Mouse (Mus musculus): ENCODE measurements at regions not wholly inside any gene's neighbourhood (a gene's known extent, or its start where the extent isn't known, plus 50 kb on each side); places are given as distances from the start of the nearest gene placed in this dataset.
A peak's percentile ranks its signal among the peaks of the same experiment; 100 is the strongest.

GRCm38 (mm10) chr9:113430411-113430810 is 277.6 kb downstream of the Pdcd6ip start:
- Histone ChIP-seq H3K27me3 (ENCODE audit: insufficient read depth, low read length) (no peaks in the 10 kb centered on the region), H3K36me3 (ENCODE audit: insufficient read depth, low read length) (no peaks in the 10 kb centered on the region), H3K4me3 (replicated peaks; ENCODE audit: low read length) (no peak overlapping the region), H3K9me3 (ENCODE audit: low read length) (peaks cover 7% of the 10 kb centered on the region; the same call in 1 of the 2 replicates), H3K4me1 (replicated peaks; ENCODE audit: low read depth, low read length) (peaks cover 9% of the 10 kb centered on the region)
- TF ChIP-seq CTCF (conservative IDR thresholded peaks at IDR 0.05; ENCODE audit: low read length), result no peak
- TF ChIP-seq NANOG (IDR thresholded peaks at IDR 0.05; ENCODE audit: borderline replicate concordance, low read length), result no peak
- no peak for TF ChIP-seq POU5F1 (IDR thresholded peaks at IDR 0.05; ENCODE audit: borderline replicate concordance, low read length)

DNA sequence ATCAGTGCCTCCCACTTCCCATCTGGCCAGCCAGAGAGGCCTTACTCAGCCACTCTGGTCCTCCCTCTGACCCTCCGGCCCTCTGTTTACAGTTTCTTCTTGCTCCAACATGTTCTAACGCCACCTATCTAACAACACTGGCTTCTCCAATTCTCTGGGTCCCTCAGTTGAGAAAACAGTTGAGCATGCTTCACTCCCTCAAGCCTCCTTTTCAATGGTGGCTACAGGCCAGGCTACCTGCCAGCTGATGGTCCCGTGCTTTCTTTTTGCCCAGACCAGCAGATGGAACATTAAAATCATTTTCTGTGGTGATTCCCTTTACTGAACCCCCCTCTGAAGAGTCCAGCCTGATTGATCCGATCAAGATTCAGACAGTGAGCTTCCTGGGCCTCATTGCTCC is 280.8 kb downstream of the Pdcd6ip start:
- TF ChIP-seq NANOG (IDR thresholded peaks at IDR 0.05; ENCODE audit: borderline replicate concordance, low read length), result no peak
- TF ChIP-seq POU5F1 (IDR thresholded peaks at IDR 0.05; ENCODE audit: borderline replicate concordance, low read length), result no peak
- no peak for TF ChIP-seq CTCF (conservative IDR thresholded peaks at IDR 0.05; ENCODE audit: low read length)
- Histone ChIP-seq H3K36me3 (ENCODE audit: insufficient read depth, low read length) (no peaks in the 10 kb centered on the region), H3K9me3 (ENCODE audit: low read length) (peaks cover 7% of the 10 kb centered on the region; the same call in 1 of the 2 replicates), H3K27me3 (ENCODE audit: insufficient read depth, low read length) (no peaks in the 10 kb centered on the region), H3K4me1 (replicated peaks; ENCODE audit: low read depth, low read length) (peaks cover 11% of the 10 kb centered on the region), H3K4me3 (replicated peaks; ENCODE audit: low read length) (no peak overlapping the region)

DNA sequence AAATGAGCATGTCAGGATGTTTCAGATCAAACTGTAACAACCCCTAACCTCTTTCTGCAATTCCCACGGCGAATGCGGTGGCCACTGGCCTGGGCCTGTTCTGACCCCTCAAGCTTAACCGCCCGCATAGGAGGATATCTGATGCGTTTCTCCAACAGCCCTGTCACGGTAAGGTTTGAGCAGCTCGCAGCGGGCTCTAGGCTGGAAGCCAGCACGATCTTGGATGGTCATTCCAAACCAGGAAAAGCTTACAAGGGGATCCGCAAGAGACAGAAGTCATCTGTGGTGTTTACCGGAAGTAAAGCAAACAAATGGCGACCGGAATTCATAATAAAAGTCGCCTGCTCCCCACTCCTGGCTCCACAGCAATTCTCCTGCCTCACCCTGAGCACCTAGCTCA is 281.7 kb downstream of the Pdcd6ip start:
- Histone ChIP-seq H3K4me1 (replicated peaks; ENCODE audit: low read depth, low read length) (peaks cover 17% of the 10 kb centered on the region), H3K27me3 (ENCODE audit: insufficient read depth, low read length) (no peaks in the 10 kb centered on the region), H3K4me3 (replicated peaks; ENCODE audit: low read length) (no peak overlapping the region), H3K9me3 (ENCODE audit: low read length) (peaks cover 7% of the 10 kb centered on the region; the same call in 1 of the 2 replicates), H3K36me3 (ENCODE audit: insufficient read depth, low read length) (no peaks in the 10 kb centered on the region)
- no peak for TF ChIP-seq NANOG (IDR thresholded peaks at IDR 0.05; ENCODE audit: borderline replicate concordance, low read length)
- no peak for TF ChIP-seq CTCF (conservative IDR thresholded peaks at IDR 0.05; ENCODE audit: low read length)
- no peak for TF ChIP-seq POU5F1 (IDR thresholded peaks at IDR 0.05; ENCODE audit: borderline replicate concordance, low read length)

DNA sequence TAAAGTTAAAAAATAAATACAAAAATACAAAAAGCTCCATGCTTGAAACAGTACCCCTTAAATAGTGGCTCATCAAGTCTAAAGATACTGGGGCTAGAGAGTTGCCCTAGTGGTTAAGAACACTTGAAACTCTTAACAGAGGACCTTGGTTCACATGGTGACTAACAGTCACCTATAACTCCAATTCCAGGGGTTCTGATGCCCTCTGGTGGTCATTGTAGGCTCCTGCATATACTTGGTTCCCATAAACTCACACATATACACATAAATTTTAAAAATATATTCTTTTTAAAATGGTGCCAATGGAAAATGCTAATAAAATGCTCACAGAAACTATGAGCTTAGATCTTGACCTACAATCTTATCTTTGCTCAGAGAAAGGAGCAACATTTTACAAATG is 286.4 kb downstream of the Pdcd6ip start:
- TF ChIP-seq NANOG (IDR thresholded peaks at IDR 0.05; ENCODE audit: borderline replicate concordance, low read length) (no peak), CTCF (conservative IDR thresholded peaks at IDR 0.05; ENCODE audit: low read length) (peak; percentile 89)
- Histone ChIP-seq H3K9me3 (ENCODE audit: low read length) (no peaks in the 10 kb centered on the region), H3K4me3 (replicated peaks; ENCODE audit: low read length) (no peak overlapping the region), H3K27me3 (ENCODE audit: insufficient read depth, low read length) (peaks cover 6% of the 10 kb centered on the region; the same call in 1 of the 2 replicates), H3K36me3 (ENCODE audit: insufficient read depth, low read length) (no peaks in the 10 kb centered on the region), H3K4me1 (replicated peaks; ENCODE audit: low read depth, low read length) (peaks cover 35% of the 10 kb centered on the region)

GRCm38 (mm10) chr9:113421121-113421520 is 286.9 kb downstream of the Pdcd6ip start:
- H3K4me3 ChIP-seq (replicated peaks; ENCODE audit: low read length), result no peak overlapping the region
- H3K9me3 ChIP-seq (ENCODE audit: low read length), result no peaks in the 10 kb centered on the region
- TF ChIP-seq NANOG (IDR thresholded peaks at IDR 0.05; ENCODE audit: borderline replicate concordance, low read length) (no peak), CTCF (conservative IDR thresholded peaks at IDR 0.05; ENCODE audit: low read length) (no peak), POU5F1 (IDR thresholded peaks at IDR 0.05; ENCODE audit: borderline replicate concordance, low read length) (no peak)
- H3K4me1 ChIP-seq (replicated peaks; ENCODE audit: low read depth, low read length), result peaks cover 40% of the 10 kb centered on the region
- no peaks in the 10 kb centered on the region for H3K36me3 ChIP-seq (ENCODE audit: insufficient read depth, low read length)
- peaks cover 6% of the 10 kb centered on the region; the same call in 1 of the 2 replicates for H3K27me3 ChIP-seq (ENCODE audit: insufficient read depth, low read length)

DNA sequence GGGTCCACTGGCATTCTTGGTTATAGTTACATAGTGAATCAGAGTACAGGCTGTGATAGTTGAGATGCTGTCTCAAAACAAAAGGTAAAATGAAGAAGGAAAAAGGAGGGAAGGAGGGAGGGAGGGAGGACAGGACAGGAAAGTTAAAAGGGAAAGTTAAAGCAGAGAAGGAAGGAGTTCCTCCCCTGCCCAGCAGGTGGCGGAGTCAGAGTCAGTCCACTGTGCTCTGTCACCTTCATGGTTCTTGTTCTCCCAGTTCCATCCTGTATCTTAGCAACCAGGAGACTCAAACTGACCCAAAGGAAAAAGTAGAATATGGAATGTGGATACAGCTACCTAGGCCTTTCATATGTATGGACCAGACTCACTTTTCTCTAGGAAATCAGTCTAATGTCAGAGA is 288.3 kb downstream of the Pdcd6ip start:
- no peak overlapping the region for H3K4me3 ChIP-seq (replicated peaks; ENCODE audit: low read length)
- peaks cover 6% of the 10 kb centered on the region; the same call in 1 of the 2 replicates for H3K27me3 ChIP-seq (ENCODE audit: insufficient read depth, low read length)
- no peaks in the 10 kb centered on the region for H3K36me3 ChIP-seq (ENCODE audit: insufficient read depth, low read length)
- TF ChIP-seq CTCF (conservative IDR thresholded peaks at IDR 0.05; ENCODE audit: low read length), result peak; percentile 56
- no peak for TF ChIP-seq NANOG (IDR thresholded peaks at IDR 0.05; ENCODE audit: borderline replicate concordance, low read length)
- TF ChIP-seq POU5F1 (IDR thresholded peaks at IDR 0.05; ENCODE audit: borderline replicate concordance, low read length), result no peak
- peaks cover 53% of the 10 kb centered on the region for H3K4me1 ChIP-seq (replicated peaks; ENCODE audit: low read depth, low read length)
- no peaks in the 10 kb centered on the region for H3K9me3 ChIP-seq (ENCODE audit: low read length)

DNA sequence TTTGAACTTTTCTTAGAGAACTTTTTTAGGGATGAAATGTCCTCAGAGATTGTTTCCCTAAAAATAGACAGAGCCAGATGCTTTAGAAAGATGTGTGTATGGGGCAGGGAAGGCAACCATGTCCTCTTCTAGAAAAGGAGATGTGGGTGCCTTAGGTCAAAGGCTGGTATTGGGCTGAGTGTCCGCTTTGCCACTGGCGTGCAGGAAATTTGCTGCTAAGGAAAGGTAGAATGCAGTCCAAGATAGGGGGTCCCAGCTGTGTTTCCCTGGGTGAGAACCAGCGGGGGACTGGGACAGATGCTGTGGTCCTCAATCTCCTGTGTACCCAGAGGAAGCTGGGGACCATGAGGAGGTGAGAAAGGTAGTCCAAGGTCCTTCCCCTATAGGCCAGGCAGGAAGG is 291.0 kb downstream of the Pdcd6ip start:
- no peak for TF ChIP-seq POU5F1 (IDR thresholded peaks at IDR 0.05; ENCODE audit: borderline replicate concordance, low read length)
- no peak for TF ChIP-seq CTCF (conservative IDR thresholded peaks at IDR 0.05; ENCODE audit: low read length)
- no peak for TF ChIP-seq NANOG (IDR thresholded peaks at IDR 0.05; ENCODE audit: borderline replicate concordance, low read length)
- no peaks in the 10 kb centered on the region for H3K36me3 ChIP-seq (ENCODE audit: insufficient read depth, low read length)
- peaks cover 6% of the 10 kb centered on the region; the same call in 1 of the 2 replicates for H3K27me3 ChIP-seq (ENCODE audit: insufficient read depth, low read length)
- H3K9me3 ChIP-seq (ENCODE audit: low read length), result no peaks in the 10 kb centered on the region
- H3K4me1 ChIP-seq (replicated peaks; ENCODE audit: low read depth, low read length), result peaks cover 56% of the 10 kb centered on the region
- H3K4me3 ChIP-seq (replicated peaks; ENCODE audit: low read length), result no peak overlapping the region

GRCm38 (mm10) chr9:113415511-113415931 is 292.5 kb downstream of the Pdcd6ip start:
- no peaks in the 10 kb centered on the region for H3K9me3 ChIP-seq (ENCODE audit: low read length)
- TF ChIP-seq NANOG (IDR thresholded peaks at IDR 0.05; ENCODE audit: borderline replicate concordance, low read length), result no peak
- no peak for TF ChIP-seq POU5F1 (IDR thresholded peaks at IDR 0.05; ENCODE audit: borderline replicate concordance, low read length)
- TF ChIP-seq CTCF (conservative IDR thresholded peaks at IDR 0.05; ENCODE audit: low read length), result no peak
- peaks cover 46% of the 10 kb centered on the region for H3K4me1 ChIP-seq (replicated peaks; ENCODE audit: low read depth, low read length)
- H3K36me3 ChIP-seq (ENCODE audit: insufficient read depth, low read length), result no peaks in the 10 kb centered on the region
- H3K4me3 ChIP-seq (replicated peaks; ENCODE audit: low read length), result 0 out of 2 replicates have a peak overlapping the region, but pooled peaks have one; percentile 32
- H3K27me3 ChIP-seq (ENCODE audit: insufficient read depth, low read length), result peaks cover 6% of the 10 kb centered on the region; the same call in 1 of the 2 replicates

GRCm38 (mm10) chr9:113414690-113415089 is 293.4 kb downstream of the Pdcd6ip start:
- TF ChIP-seq CTCF (conservative IDR thresholded peaks at IDR 0.05; ENCODE audit: low read length) (no peak), NANOG (IDR thresholded peaks at IDR 0.05; ENCODE audit: borderline replicate concordance, low read length) (no peak), POU5F1 (IDR thresholded peaks at IDR 0.05; ENCODE audit: borderline replicate concordance, low read length) (no peak)

More at GRCm38 (mm10) chr9:113414690-113415089, 293.4 kb downstream of the Pdcd6ip start:
- no peak overlapping the region for H3K4me3 ChIP-seq (replicated peaks; ENCODE audit: low read length)
- H3K4me1 ChIP-seq (replicated peaks; ENCODE audit: low read depth, low read length), result peaks cover 38% of the 10 kb centered on the region
- no peaks in the 10 kb centered on the region for H3K36me3 ChIP-seq (ENCODE audit: insufficient read depth, low read length)
- H3K9me3 ChIP-seq (ENCODE audit: low read length), result no peaks in the 10 kb centered on the region
- peaks cover 6% of the 10 kb centered on the region; the same call in 1 of the 2 replicates for H3K27me3 ChIP-seq (ENCODE audit: insufficient read depth, low read length)

Data from E14TG2a.4 (cell line).